Mouse (Mus musculus) embryonic facial prominence, embryonic 14.5 days (tissue): ENCODE data around the gene Gpr89. TPM values are rescaled to one million over a fixed set of nuclear protein-coding genes. Genes with fewer than 3 reads are reported as not detected.

Source experiments
- ATAC-seq: fragments of 200-750 bp; cut with Nextera tagmentation; 2 replicates; pipeline ENCODE4 v1.8.0; 2017; ENCODE audit warnings: low read depth, moderate number of reproducible peaks, moderate TSS enrichment
- DNase-seq: peaks from one replicate; pipeline ENCODE4 v3.0.0-alpha.2; 2015; ENCODE audit warnings: low spot score
- H3K27ac ChIP-seq: fragments of 300-500 bp; sonication (generic); replicated peaks from 2 replicates; pipeline ENCODE4 v1.5.1; 2014; ENCODE audit warnings: low read depth, mild to moderate bottlenecking, low read length, moderate library complexity
- H3K27me3 ChIP-seq: fragments of 300-500 bp; sonication (generic); replicated peaks from 2 replicates; pipeline ENCODE4 v1.6.1; 2014; ENCODE audit warnings: low read length; ENCODE audit not compliant: control insufficient read depth, insufficient read depth
- H3K36me3 ChIP-seq: fragments of 300-500 bp; sonication (generic); 2 replicates; pipeline ENCODE4 v1.6.1; 2014; ENCODE audit warnings: low read length, mixed read lengths; ENCODE audit not compliant: control insufficient read depth, insufficient read depth
- H3K4me1 ChIP-seq: fragments of 300-500 bp; sonication (generic); 2 replicates; pipeline ENCODE4 v1.6.1; 2014; ENCODE audit warnings: antibody characterized with exemption, low read length; ENCODE audit not compliant: control insufficient read depth, insufficient read depth
- H3K4me2 ChIP-seq: fragments of 300-500 bp; sonication (generic); 2 replicates; pipeline ENCODE4 v1.6.1; 2014; ENCODE audit warnings: low read depth, mild to moderate bottlenecking, low read length, moderate library complexity, mixed read lengths
- H3K4me3 ChIP-seq: fragments of 300-500 bp; sonication (generic); 2 replicates; pipeline ENCODE4 v1.5.1; 2014; ENCODE audit warnings: low read depth, mild to moderate bottlenecking, low read length
- H3K9ac ChIP-seq: fragments of 300-500 bp; sonication (generic); 2 replicates; pipeline ENCODE4 v1.6.1; 2014; ENCODE audit warnings: low read depth, mild to moderate bottlenecking, low read length, moderate library complexity, mixed read lengths
- H3K9me3 ChIP-seq: fragments of 300-500 bp; sonication (generic); 2 replicates; pipeline ENCODE4 v1.6.1; 2016; ENCODE audit warnings: low read length; ENCODE audit not compliant: control insufficient read depth
- WGBS: fragments of 180-500 bp; shearing (Covaris S2); extraction: QIAGEN DNeasy Blood & Tissue Kit; methylation state at CpG from one replicate; pipeline ENCODE4 v1.1.7; 2014; 5-methylcytosine and 5-hydroxymethylcytosine counted together
- polyA plus RNA-seq: library from polyadenylated mRNA; unstranded; fragments of >200 nt; fragmentation: Nextera tagmentation; extraction: Ambion mirVana; gene quantifications from 2 replicates; pipeline ENCODE4 v1.2.1, GENCODE M21; 2014

The Gpr89 gene
- polyA plus RNA-seq, 1 experiment from 2014 or later, result 41.0 TPM

DNA sequence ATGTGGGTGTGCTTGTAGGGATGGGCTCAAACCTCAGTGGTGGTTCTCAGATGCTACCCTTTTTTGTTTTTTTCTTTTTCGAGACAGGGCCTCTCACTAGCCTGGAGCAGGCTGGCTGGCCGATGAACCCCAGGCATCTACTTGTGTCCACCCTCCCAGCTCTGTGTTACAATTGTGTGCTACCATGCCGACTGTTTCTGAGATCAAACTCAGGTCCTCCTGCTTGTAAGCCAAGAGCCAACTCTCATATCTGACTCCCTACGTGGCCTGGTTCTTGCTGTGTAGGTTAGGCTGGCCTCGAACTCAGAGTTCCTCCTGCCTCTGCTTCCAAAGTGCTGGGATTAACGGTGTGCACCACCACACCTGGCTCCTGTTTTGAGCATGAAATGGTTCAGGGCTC lies 60.0 kb downstream of the Gpr89 start:
- no peak for DNase-seq
- no peak overlapping the region for H3K4me2 ChIP-seq
- no peak overlapping the region for H3K4me3 ChIP-seq
- ATAC-seq, result no peak
- H3K27ac ChIP-seq, result no peak overlapping the region
- no peaks in the 10 kb centered on the region for H3K9me3 ChIP-seq
- H3K9ac ChIP-seq, result no peak overlapping the region
- WGBS, result 97% methylated on average over 6 of the region's 6 CpGs
- H3K36me3 ChIP-seq, result no peaks in the 10 kb centered on the region
- H3K4me1 ChIP-seq, result no peaks in the 10 kb centered on the region
- no peaks in the 10 kb centered on the region for H3K27me3 ChIP-seq

DNA sequence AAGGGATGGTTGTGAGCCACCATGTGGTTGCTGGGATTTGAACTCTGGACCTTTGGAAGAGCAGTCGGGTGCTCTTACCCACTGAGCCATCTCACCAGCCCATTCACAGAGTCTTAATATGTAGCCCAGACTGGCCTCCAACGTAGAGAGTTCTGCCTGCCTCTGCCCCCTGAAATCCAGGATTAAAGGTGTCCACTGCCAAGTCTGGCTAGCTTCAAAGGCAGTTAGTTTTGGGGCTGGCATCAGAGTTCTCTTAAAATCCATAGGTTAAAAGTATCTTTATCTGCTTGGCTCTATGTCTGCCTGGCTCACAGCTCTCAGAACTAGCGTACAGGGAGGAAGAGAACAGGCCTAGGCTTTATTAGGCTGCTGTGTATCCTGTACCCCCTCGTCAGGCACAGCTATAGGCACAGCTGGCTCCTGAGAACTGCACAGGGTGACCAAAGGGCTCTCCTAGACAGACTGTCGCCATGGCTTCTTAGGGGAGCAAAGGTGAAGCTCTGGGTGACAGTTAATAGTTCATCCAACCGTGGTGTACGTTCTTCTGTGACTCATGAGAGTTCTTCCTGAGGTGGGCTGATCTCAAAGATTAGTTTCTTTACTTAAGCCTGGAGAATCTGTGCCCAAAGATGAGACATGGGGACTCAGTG lies 66.0 kb downstream of the Gpr89 start:
- no peaks in the 10 kb centered on the region for H3K9me3 ChIP-seq
- no peak for DNase-seq
- no peak for ATAC-seq
- no peak overlapping the region for H3K9ac ChIP-seq
- H3K4me1 ChIP-seq, result no peaks in the 10 kb centered on the region
- no peak overlapping the region for H3K4me2 ChIP-seq
- no peaks in the 10 kb centered on the region for H3K36me3 ChIP-seq
- H3K27me3 ChIP-seq, result no peaks in the 10 kb centered on the region
- 75% methylated on average over 7 of the region's 7 CpGs for WGBS
- H3K27ac ChIP-seq, result no peak overlapping the region
- H3K4me3 ChIP-seq, result no peak overlapping the region

DNA sequence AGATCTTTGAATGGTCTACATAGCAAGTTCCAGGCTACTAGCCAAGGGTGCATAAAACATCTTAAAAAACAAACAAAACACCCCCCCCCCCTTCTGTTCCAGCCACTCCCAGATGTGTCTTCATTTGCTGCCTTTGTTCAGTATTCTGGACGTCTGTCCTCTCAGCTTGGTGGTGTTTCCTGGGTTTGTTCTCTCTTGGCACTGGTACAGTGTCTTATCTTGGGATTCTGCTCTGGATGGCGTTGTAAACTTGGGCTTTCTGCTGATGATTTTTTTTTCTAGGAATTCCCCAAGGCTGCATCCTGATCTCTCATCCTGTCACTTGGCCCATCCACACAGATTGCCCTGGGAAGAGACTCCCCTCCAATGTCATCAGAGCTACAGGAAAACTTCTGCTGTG lies 68.7 kb downstream of the Gpr89 start:
- no peaks in the 10 kb centered on the region for H3K36me3 ChIP-seq
- no peaks in the 10 kb centered on the region for H3K9me3 ChIP-seq
- no peak overlapping the region for H3K9ac ChIP-seq
- H3K27me3 ChIP-seq, result no peaks in the 10 kb centered on the region
- no peak for DNase-seq
- H3K4me1 ChIP-seq, result no peaks in the 10 kb centered on the region
- H3K4me2 ChIP-seq, result no peak overlapping the region
- WGBS, result 60% methylated on average over 2 of the region's 2 CpGs
- no peak overlapping the region for H3K4me3 ChIP-seq
- H3K27ac ChIP-seq, result no peak overlapping the region
- no peak for ATAC-seq

GRCm38 (mm10) chr3:96834587-96835348 lies 70.4 kb downstream of the Gpr89 start:
- no peak overlapping the region for H3K9ac ChIP-seq
- DNase-seq, result no peak
- H3K27ac ChIP-seq, result no peak overlapping the region
- H3K4me1 ChIP-seq, result no peaks in the 10 kb centered on the region
- ATAC-seq, result no peak
- no peaks in the 10 kb centered on the region for H3K27me3 ChIP-seq
- 78% methylated on average over 7 of the region's 7 CpGs for WGBS
- no peak overlapping the region for H3K4me2 ChIP-seq
- H3K36me3 ChIP-seq, result no peaks in the 10 kb centered on the region
- H3K4me3 ChIP-seq, result no peak overlapping the region
- no peaks in the 10 kb centered on the region for H3K9me3 ChIP-seq

DNA sequence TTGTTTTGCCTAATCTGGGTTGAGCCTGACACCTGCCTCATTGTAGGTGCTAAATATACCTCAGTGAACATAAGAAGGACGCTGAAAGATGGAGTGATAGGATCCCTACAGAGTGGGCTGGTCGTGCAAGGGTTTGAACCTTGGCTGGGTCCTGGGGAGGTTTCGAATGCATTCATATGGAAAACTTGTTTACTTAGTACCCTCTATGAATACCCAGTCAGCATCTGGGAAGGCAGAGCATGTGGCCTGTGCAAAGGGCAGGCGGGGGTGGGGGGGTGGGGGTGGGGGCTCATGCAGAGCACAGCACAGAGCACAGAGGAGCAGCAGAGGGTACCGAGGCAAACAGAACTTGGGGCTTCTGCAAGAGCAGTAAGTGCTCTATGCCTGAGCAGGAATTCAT lies 72.2 kb downstream of the Gpr89 start:
- H3K36me3 ChIP-seq, result no peaks in the 10 kb centered on the region
- H3K4me2 ChIP-seq, result no peak overlapping the region
- 34% methylated on average over 5 of the region's 5 CpGs for WGBS
- no peaks in the 10 kb centered on the region for H3K4me1 ChIP-seq
- H3K9me3 ChIP-seq, result no peaks in the 10 kb centered on the region
- no peak overlapping the region for H3K27ac ChIP-seq
- H3K9ac ChIP-seq, result no peak overlapping the region
- ATAC-seq (no peak), DNase-seq (no peak)
- H3K27me3 ChIP-seq, result no peaks in the 10 kb centered on the region
- no peak overlapping the region for H3K4me3 ChIP-seq

GRCm38 (mm10) chr3:96829856-96830255 lies 75.3 kb downstream of the Gpr89 start:
- H3K36me3 ChIP-seq, result no peaks in the 10 kb centered on the region
- H3K4me1 ChIP-seq, result no peaks in the 10 kb centered on the region
- 81% methylated on average over 10 of the region's 10 CpGs for WGBS
- no peak overlapping the region for H3K4me2 ChIP-seq
- H3K9me3 ChIP-seq, result no peaks in the 10 kb centered on the region
- no peak overlapping the region for H3K9ac ChIP-seq
- no peak overlapping the region for H3K27ac ChIP-seq
- DNase-seq (no peak), ATAC-seq (no peak)
- no peaks in the 10 kb centered on the region for H3K27me3 ChIP-seq
- H3K4me3 ChIP-seq, result no peak overlapping the region

- 60% methylated on average over 1 of the region's 1 CpGs for WGBS
These were observed 76.2 kb downstream of the Gpr89 start, which contains the start of the genes Pdzk1 and Cd160 for GRCm38 (mm10) chr3:96828984-96829383. Gene Pdzk1 (plus strand): TSS chr3:96829284. Gene Cd160 (minus strand): TSS chr3:96829351.

GRCm38 (mm10) chr3:96828308-96828864 lies 76.8 kb downstream of the Gpr89 start:
- H3K9me3 ChIP-seq, result no peaks in the 10 kb centered on the region
- H3K4me1 ChIP-seq, result no peaks in the 10 kb centered on the region
- ATAC-seq (no peak), DNase-seq (no peak)
- no peak overlapping the region for H3K4me3 ChIP-seq
- no peak overlapping the region for H3K27ac ChIP-seq
- H3K27me3 ChIP-seq, result no peaks in the 10 kb centered on the region
- H3K4me2 ChIP-seq, result no peak overlapping the region
- 56% methylated on average over 15 of the region's 15 CpGs for WGBS
- H3K36me3 ChIP-seq, result no peaks in the 10 kb centered on the region
- H3K9ac ChIP-seq, result no peak overlapping the region

More at GRCm38 (mm10) chr3:96828984-96829383, 76.2 kb downstream of the Gpr89 start, which contains the start of the genes Pdzk1 and Cd160:
- Histone ChIP-seq H3K4me2 (no peak within 1 kb of the TSS), H3K36me3 (no peaks in the 10 kb centered on the region), H3K9ac (no peak within 1 kb of the TSS), H3K27ac (no peak within 1 kb of the TSS), H3K4me1 (no peaks in the 10 kb centered on the region), H3K4me3 (no peak within 1 kb of the TSS), H3K27me3 (no peaks in the 10 kb centered on the region), H3K9me3 (no peaks in the 10 kb centered on the region)
- ATAC-seq (no peak), DNase-seq (no peak)
